In genomic region chr3:30929828-30930227, GRCm38 (mm10) we compare ENCODE assay signal across 13 mouse cellular contexts. TPM values are rescaled to one million over a fixed set of nuclear protein-coding genes. Genes with fewer than 3 reads are reported as not detected.
DNase-seq lines count a peak whose midpoint lies in the region; ATAC-seq and TF ChIP-seq lines count a peak whose summit lies in the region.
"Had no signal": no experiment of that assay in that cellular context is flagged by ENCODE, and none has a peak within 500 bp of the region (broad histone marks: within the 10 kb centered on the region; RNA-seq: fewer than 3 reads in every experiment).

No protein-coding gene starts in this region.

- H3K4me3 ChIP-seq in kidney, postnatal 0 days (replicated peaks; ENCODE audit: low read depth, low read length), result no peak overlapping the region
- no peak overlapping the region for H3K4me3 ChIP-seq in kidney, embryonic 15.5 days (replicated peaks)
- peak overlapping the region; percentile 37 to 48 (median 47) for H3K4me3 ChIP-seq in CH12.LX (replicated peaks in 1 of 3; ENCODE audit: low read depth in 2 of 3, low read length in 2 of 3, poor library complexity in 1 of 3)
- H3K4me3 ChIP-seq: heart, embryonic 15.5 days; neural tube, embryonic 15.5 days had no signal

- no peak; the same call in 1 of the 2 replicates for TF ChIP-seq RAD21 in CH12.LX (IDR thresholded peaks at IDR 0.05; ENCODE audit: low read depth, low read length)

- H3K9ac ChIP-seq in kidney, postnatal 0 days (ENCODE audit: low read depth, low read length), result no peak overlapping the region
- no peak overlapping the region for H3K9ac ChIP-seq in kidney, embryonic 15.5 days
- H3K9ac ChIP-seq in CH12.LX (ENCODE audit: insufficient read depth, low read depth), result peak overlapping the region; percentile 57; the same call in 1 of the 2 replicates
- H3K9ac ChIP-seq: heart, embryonic 15.5 days; neural tube, embryonic 15.5 days had no signal

- H3K27ac ChIP-seq in kidney, postnatal 0 days, result no peak overlapping the region
- no peak overlapping the region for H3K27ac ChIP-seq in kidney, embryonic 15.5 days
- peak overlapping the region; percentile 71 for H3K27ac ChIP-seq in CH12.LX (ENCODE audit: insufficient read depth, low read depth)
- H3K27ac ChIP-seq: heart, embryonic 15.5 days; neural tube, embryonic 15.5 days had no signal

- H3K79me2 ChIP-seq in CH12.LX (replicated peaks; ENCODE audit: control insufficient read depth, extremely low read depth, insufficient read depth, poor library complexity, severe bottlenecking), result peaks cover 37% of the 10 kb centered on the region

- in situ Hi-C loops in CH12.LX (cut with MboI; ENCODE audit: low pct_ligation_motif_present, low pct_unique_long_range_greater_than_20kb, low sequenced_read_pairs), result no loop called here

- TF ChIP-seq POLR2A in CH12.LX (IDR thresholded peaks at IDR 0.05; ENCODE audit: low read depth, low read length), result peak; percentile 51

- 57% methylated on average over 3 of the region's 3 CpGs for WGBS in kidney, postnatal 0 days
- WGBS in kidney, embryonic 15.5 days, result 66% methylated on average over 3 of the region's 3 CpGs

- peak; percentile 70; the same call in 1 of the 2 replicates for TF ChIP-seq EP300 in CH12.LX (IDR thresholded peaks at IDR 0.05; ENCODE audit: low read length)

- no peak for DNase-seq in kidney, postnatal 0 days (ENCODE audit: low spot score)
- DNase-seq in CH12.LX (ENCODE audit: extremely low read depth) (peak; percentile 81), ZHBTc4 (ENCODE audit: low read depth, low spot score) (peak; percentile 87)
- DNase-seq in left cerebral cortex, adult 11 months (ENCODE audit: low spot score), result no peak
- DNase-seq in right cerebral cortex, postnatal 14 days, result no peak
- DNase-seq: cerebellum, adult 9-10 months; kidney, adult 8-10 months; layer of hippocampus, adult 9-11 months; midbrain, embryonic 14.5 days had no signal

- dilution Hi-C loops in CH12.LX (cut with MboI; ENCODE audit: extremely low pct_ligation_motif_present, extremely low pct_unique_long_range_greater_than_20kb, low sequenced_read_pairs), result no loop called here

- peak; percentile 23; the same call in 1 of the 2 replicates for TF ChIP-seq CTCF in kidney, postnatal 0 days (IDR thresholded peaks at IDR 0.05; ENCODE audit: low read depth)
- peak in 1 of 2 experiments; percentile 19; a peak in 1 of 4 replicates for TF ChIP-seq CTCF in CH12.LX (conservative IDR thresholded peaks at IDR 0.05 in 1 of 2, IDR thresholded peaks at IDR 0.05 in 1 of 2; ENCODE audit: low read depth in 2 of 2, low read length in 2 of 2)

- no peak overlapping the region for H3K4me2 ChIP-seq in kidney, postnatal 0 days (ENCODE audit: low read length)
- no peak overlapping the region for H3K4me2 ChIP-seq in kidney, embryonic 15.5 days
- H3K4me2 ChIP-seq in CH12.LX (ENCODE audit: insufficient read depth, low read depth, poor library complexity, severe bottlenecking), result peak overlapping the region; percentile 66; the same call in 1 of the 2 replicates
- H3K4me2 ChIP-seq: heart, embryonic 15.5 days; neural tube, embryonic 15.5 days had no signal

- no peak for ATAC-seq in kidney, postnatal 0 days (replicated peaks; ENCODE audit: low FRiP score, low read depth)
- no peak for ATAC-seq in kidney, embryonic 15.5 days (replicated peaks; ENCODE audit: low FRiP score)
- ATAC-seq in inflammation-experienced regulatory T-cells, adult 6 months, result peak; percentile 89

- H3K27me3 ChIP-seq in kidney, postnatal 0 days (ENCODE audit: insufficient read depth, low read length), result no peaks in the 10 kb centered on the region
- no peaks in the 10 kb centered on the region for H3K27me3 ChIP-seq in kidney, embryonic 15.5 days
- no peaks in the 10 kb centered on the region for H3K27me3 ChIP-seq in CH12.LX (replicated peaks)
- H3K27me3 ChIP-seq: heart, embryonic 15.5 days; neural tube, embryonic 15.5 days had no signal

- no peaks in the 10 kb centered on the region for H3K9me3 ChIP-seq in kidney, postnatal 0 days (replicated peaks; ENCODE audit: low read length)
- no peaks in the 10 kb centered on the region for H3K9me3 ChIP-seq in kidney, embryonic 15.5 days (replicated peaks)
- no peaks in the 10 kb centered on the region for H3K9me3 ChIP-seq in CH12.LX (replicated peaks; ENCODE audit: low read length)
- H3K9me3 ChIP-seq: heart, embryonic 15.5 days; neural tube, embryonic 15.5 days had no signal

- no peaks in the 10 kb centered on the region for H3K4me1 ChIP-seq in kidney, postnatal 0 days (replicated peaks; ENCODE audit: insufficient read depth, low read length)
- H3K4me1 ChIP-seq in kidney, embryonic 15.5 days, result 0 out of 2 replicates have a peak, but pooled peaks cover 2% of the 10 kb centered on the region
- H3K4me1 ChIP-seq in CH12.LX (ENCODE audit: control insufficient read depth in 1 of 2, insufficient read depth in 2 of 2), result peaks cover 13 to 62% of the 10 kb centered on the region in 2 experiments
- H3K4me1 ChIP-seq: heart, embryonic 15.5 days; neural tube, embryonic 15.5 days had no signal

- peaks cover 16% of the 10 kb centered on the region; the same call in 1 of the 2 replicates for H3K36me3 ChIP-seq in kidney, postnatal 0 days (ENCODE audit: insufficient read depth, low read length)
- peaks cover 47% of the 10 kb centered on the region for H3K36me3 ChIP-seq in kidney, embryonic 15.5 days
- peaks cover 5 to 14% of the 10 kb centered on the region in 2 experiments for H3K36me3 ChIP-seq in CH12.LX (replicated peaks in 1 of 2; ENCODE audit: control insufficient read depth in 1 of 2, insufficient read depth in 1 of 2, low read length in 1 of 2)

TF ChIP-seq in CH12.LX, 34 proteins besides CTCF, POLR2A, EP300 and RAD21:
- no peak for TF ChIP-seq MAFK (IDR thresholded peaks at IDR 0.05; ENCODE audit: insufficient replicate concordance, low read length)
- no peak for TF ChIP-seq HCFC1 (IDR thresholded peaks at IDR 0.05; ENCODE audit: low read depth, low read length)
- TF ChIP-seq ETS1 (conservative IDR thresholded peaks at IDR 0.05; ENCODE audit: low read depth, low read length), result peak; percentile 17; the same call in 1 of the 2 replicates
- TF ChIP-seq BHLHE40 (IDR thresholded peaks at IDR 0.05; ENCODE audit: low read depth, low read length), result peak; percentile 46
- 0 out of 2 replicates have a peak, but pooled peaks have one; percentile 35 for TF ChIP-seq ZMIZ1 (IDR thresholded peaks at IDR 0.05; ENCODE audit: low read depth, low read length)
- peak; percentile 45; the same call in 1 of the 2 replicates for TF ChIP-seq SIN3A (IDR thresholded peaks at IDR 0.05; ENCODE audit: low read length)
- TF ChIP-seq JUND (conservative IDR thresholded peaks at IDR 0.05; ENCODE audit: low read depth, low read length), result peak; percentile 41; the same call in 1 of the 2 replicates
- peak; percentile 77; the same call in 1 of the 2 replicates for TF ChIP-seq MXI1 (IDR thresholded peaks at IDR 0.05; ENCODE audit: low read depth, low read length)
- TF ChIP-seq NELFE (IDR thresholded peaks at IDR 0.05; ENCODE audit: low read depth, low read length), result peak; percentile 51
- TF ChIP-seq GABPA (IDR thresholded peaks at IDR 0.05; ENCODE audit: insufficient replicate concordance, low read depth, low read length), result no peak
- no peak for TF ChIP-seq SMC3 (IDR thresholded peaks at IDR 0.05; ENCODE audit: low read depth, low read length)
- peak; percentile 37; the same call in 1 of the 2 replicates for TF ChIP-seq TCF12 (IDR thresholded peaks at IDR 0.05; ENCODE audit: low read depth, low read length)
- no peak for TF ChIP-seq KAT2A (IDR thresholded peaks at IDR 0.05; ENCODE audit: insufficient replicate concordance, low read length)
- TF ChIP-seq TBP (conservative IDR thresholded peaks at IDR 0.05; ENCODE audit: low read depth, low read length), result peak; percentile 61; the same call in 1 of the 2 replicates
- TF ChIP-seq MAX (IDR thresholded peaks at IDR 0.05; ENCODE audit: low read length), result peak; percentile 94
- peak; percentile 90 for TF ChIP-seq ELF1 (IDR thresholded peaks at IDR 0.05; ENCODE audit: low read depth, low read length)
- TF ChIP-seq MAZ (IDR thresholded peaks at IDR 0.05; ENCODE audit: low read depth, low read length), result no peak; the same call in 1 of the 2 replicates
- TF ChIP-seq USF1 (IDR thresholded peaks at IDR 0.05; ENCODE audit: low read depth, low read length), result peak; percentile 46
- TF ChIP-seq NRF1 (IDR thresholded peaks at IDR 0.05; ENCODE audit: low read depth, low read length), result no peak
- TF ChIP-seq E2F4 (IDR thresholded peaks at IDR 0.05; ENCODE audit: insufficient replicate concordance, low read depth, low read length), result no peak
- TF ChIP-seq PAX5 (IDR thresholded peaks at IDR 0.05; ENCODE audit: low read length), result no peak
- TF ChIP-seq USF2 (conservative IDR thresholded peaks at IDR 0.05; ENCODE audit: low read depth, low read length), result no peak
- peak; percentile 67 for TF ChIP-seq IRF4 (IDR thresholded peaks at IDR 0.05; ENCODE audit: low read depth, low read length)
- TF ChIP-seq MEF2A (IDR thresholded peaks at IDR 0.05; ENCODE audit: borderline replicate concordance, low read depth, low read length), result peak; percentile 33; the same call in 1 of the 2 replicates
- TF ChIP-seq ZC3H11A (IDR thresholded peaks at IDR 0.05; ENCODE audit: low read depth, low read length), result no peak
- no peak for TF ChIP-seq POLR2AphosphoS2 (IDR thresholded peaks at IDR 0.05; ENCODE audit: low read depth, low read length)
- TF ChIP-seq MYC (IDR thresholded peaks at IDR 0.05; ENCODE audit: low read depth, low read length), result peak; percentile 98
- 0 out of 2 replicates have a peak, but pooled peaks have one; percentile 14 for TF ChIP-seq ZKSCAN1 (IDR thresholded peaks at IDR 0.05; ENCODE audit: borderline replicate concordance, low read depth, low read length)
- TF ChIP-seq CHD1 (IDR thresholded peaks at IDR 0.05; ENCODE audit: low read depth, low read length), result no peak
- TF ChIP-seq UBTF (IDR thresholded peaks at IDR 0.05; ENCODE audit: low read depth, low read length), result no peak
- no peak for TF ChIP-seq CHD2 (IDR thresholded peaks at IDR 0.05; ENCODE audit: low read length)
- no peak for TF ChIP-seq ZNF384 (IDR thresholded peaks at IDR 0.05; ENCODE audit: low read depth, low read length)

RNA-seq across cellular contexts. Expression of gene Phc3, which starts 39.4 kb away (rescaled TPM):
- 4.5 and 4.7 TPM in 2 replicates for polyA plus RNA-seq in kidney, postnatal 0 days (2015; fragmentation: Nextera tagmentation; extraction: Ambion mirVana)
- 5.8 and 7.0 TPM in 2 replicates for polyA plus RNA-seq in kidney, embryonic 15.5 days (2015; fragmentation: Nextera tagmentation; extraction: Ambion mirVana)
- total RNA-seq in CH12.LX (2012; rRNA removed) (8.4 and 9.2 TPM in 2 replicates), CH12.LX (2014; rRNA removed) (8.8 and 10.3 TPM in 2 replicates)
- polyA plus RNA-seq in CH12.LX (2012; ENCODE audit: insufficient read length, low read depth), result 10.9 and 13.5 TPM in 2 replicates
- polyA plus RNA-seq in inflammation-experienced regulatory T-cells, adult 6 months (2017; shearing (Covaris generic)), result 10 to 100 TPM; 33.9 to 61.5 (median 43.2) TPM

Comparison
In these comparisons a context has a peak if more than half of its experiments do, and no peak if none do; other contexts are left out.
1. DNase-seq: peak in CH12.LX (single experiment) and ZHBTc4 (single experiment); none in kidney, postnatal 0 days (single experiment), left cerebral cortex, adult 11 months (single experiment) and right cerebral cortex, postnatal 14 days (single experiment).
2. H3K4me3 ChIP-seq: peak in CH12.LX (3 of 3); none in kidney, postnatal 0 days (single experiment) and kidney, embryonic 15.5 days (single experiment).